Mouse (Mus musculus) lung, postnatal 14 days (tissue): ENCODE data around the gene Bcas3.

ENCODE experiments used
- DNase-seq: peaks from one replicate; pipeline ENCODE4 v3.0.0; 2021

The Bcas3 gene

GRCm38 (mm10) chr11:85380046-85380445 lies 27.1 kb downstream of the Bcas3 start:
- no peak for DNase-seq

- DNase-seq, result peak; percentile 78
Measured at GRCm38 (mm10) chr11:85382055-85382454, 29.1 kb downstream of the Bcas3 start.

GRCm38 (mm10) chr11:85383975-85384821 lies 31.2 kb downstream of the Bcas3 start:
- peak; percentile 42 for DNase-seq

GRCm38 (mm10) chr11:85392179-85392863 lies 39.4 kb downstream of the Bcas3 start:
- peak; percentile 43 for DNase-seq

GRCm38 (mm10) chr11:85392864-85393220 lies 39.9 kb downstream of the Bcas3 start:
- peak; percentile 21 for DNase-seq

- DNase-seq, result peak; percentile 23
Measured at GRCm38 (mm10) chr11:85393990-85394389, 41.0 kb downstream of the Bcas3 start.

- no peak for DNase-seq
Measured at GRCm38 (mm10) chr11:85395361-85395760, 42.4 kb downstream of the Bcas3 start.

GRCm38 (mm10) chr11:85406531-85406930 lies 53.6 kb downstream of the Bcas3 start:
- DNase-seq, result no peak

GRCm38 (mm10) chr11:85407700-85408099 lies 54.7 kb downstream of the Bcas3 start:
- no peak for DNase-seq

- no peak for DNase-seq
Measured at GRCm38 (mm10) chr11:85412319-85412718, 59.4 kb downstream of the Bcas3 start.

GRCm38 (mm10) chr11:85414476-85414875 lies 61.5 kb downstream of the Bcas3 start:
- DNase-seq, result no peak

- DNase-seq, result no peak
Measured at GRCm38 (mm10) chr11:85427353-85427752, 74.4 kb downstream of the Bcas3 start.

- no peak for DNase-seq
Measured at GRCm38 (mm10) chr11:85428227-85428626, 75.3 kb downstream of the Bcas3 start.

- no peak for DNase-seq
Measured at GRCm38 (mm10) chr11:85430743-85431448, 77.9 kb downstream of the Bcas3 start.

GRCm38 (mm10) chr11:85447375-85447774 lies 94.4 kb downstream of the Bcas3 start:
- DNase-seq, result no peak

GRCm38 (mm10) chr11:85453598-85454304 lies 100.8 kb downstream of the Bcas3 start:
- DNase-seq, result no peak

GRCm38 (mm10) chr11:85454305-85454682 lies 101.3 kb downstream of the Bcas3 start:
- DNase-seq, result no peak

GRCm38 (mm10) chr11:85461536-85461935 lies 108.6 kb downstream of the Bcas3 start:
- no peak for DNase-seq

GRCm38 (mm10) chr11:85469526-85469925 lies 116.6 kb downstream of the Bcas3 start:
- peak; percentile 71 for DNase-seq

- DNase-seq, result no peak
Measured at GRCm38 (mm10) chr11:85470508-85470907, 117.5 kb downstream of the Bcas3 start.

GRCm38 (mm10) chr11:85474326-85474725 lies 121.4 kb downstream of the Bcas3 start:
- DNase-seq, result no peak

GRCm38 (mm10) chr11:85482737-85483467 lies 129.9 kb downstream of the Bcas3 start:
- peak; percentile 29 for DNase-seq
